Mouse (Mus musculus) erythroblast, adult 5-6 weeks (primary cell): ENCODE results near the gene Dock3. TPM values are rescaled to one million over a fixed set of nuclear protein-coding genes. Genes with fewer than 3 reads are reported as not detected.

Source experiments
- ATAC-seq: replicated peaks from 2 replicates; pipeline ENCODE4 v1.8.0; 2016; ENCODE audit warnings: moderate number of reproducible peaks, mild to moderate bottlenecking, moderate TSS enrichment, inconsistent platforms; ENCODE audit not compliant: poor library complexity, low FRiP score, severe bottlenecking
- total RNA-seq, 2 experiments: library from RNA; stranded (forward) in 1 of 2; stranded (reverse) in 1 of 2; fragments of 150-400 nt in 1 of 2; fragments of 200-764, 138-1000 nt in 1 of 2; gene quantifications; 2 replicates each; pipeline versions ENCODE4 v1.2.3 to v1.2.4; 2015 to 2017; ENCODE audit warnings: low replicate concordance in 2 of 2

Gene Dock3
- total RNA-seq (2015; ENCODE audit: low replicate concordance) (1.5 TPM in 1 of 2 replicates, not detected in the other), total RNA-seq (2017; ENCODE audit: low replicate concordance) (not detected in 2 replicates)

DNA sequence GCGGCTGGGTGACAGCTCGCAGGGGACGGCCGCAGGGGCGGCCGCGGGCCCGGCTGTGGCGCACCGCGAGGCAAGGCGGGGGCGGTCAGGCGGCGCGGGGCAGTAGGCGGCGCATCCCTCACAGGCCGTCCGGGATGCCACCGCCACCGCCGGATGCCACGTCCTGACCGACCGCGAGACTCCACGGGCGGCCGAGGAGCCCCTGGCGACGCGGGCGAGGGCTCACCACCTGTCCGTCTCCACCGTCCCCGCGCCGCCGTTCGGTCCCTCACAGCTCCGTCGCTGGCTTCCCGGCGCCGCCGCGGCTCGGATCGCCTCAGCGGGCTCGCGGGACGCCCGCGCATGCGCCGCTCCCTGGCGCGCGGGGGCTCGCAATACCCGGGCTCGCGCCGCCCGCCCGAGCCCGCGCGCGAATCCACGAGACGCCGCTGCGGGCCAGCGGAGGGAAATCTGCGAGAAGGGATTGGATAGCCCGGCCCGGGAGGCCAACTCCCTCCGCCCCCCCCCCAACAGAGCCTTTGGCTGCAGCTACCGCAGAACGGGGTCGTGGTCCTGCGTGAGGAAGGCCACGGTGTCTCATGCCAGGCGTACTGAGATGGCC, at the start of gene Dock3:
Gene Dock3 (minus strand): TSS at position 371 of the 601 bp plus-strand sequence.
- no peak for ATAC-seq

DNA sequence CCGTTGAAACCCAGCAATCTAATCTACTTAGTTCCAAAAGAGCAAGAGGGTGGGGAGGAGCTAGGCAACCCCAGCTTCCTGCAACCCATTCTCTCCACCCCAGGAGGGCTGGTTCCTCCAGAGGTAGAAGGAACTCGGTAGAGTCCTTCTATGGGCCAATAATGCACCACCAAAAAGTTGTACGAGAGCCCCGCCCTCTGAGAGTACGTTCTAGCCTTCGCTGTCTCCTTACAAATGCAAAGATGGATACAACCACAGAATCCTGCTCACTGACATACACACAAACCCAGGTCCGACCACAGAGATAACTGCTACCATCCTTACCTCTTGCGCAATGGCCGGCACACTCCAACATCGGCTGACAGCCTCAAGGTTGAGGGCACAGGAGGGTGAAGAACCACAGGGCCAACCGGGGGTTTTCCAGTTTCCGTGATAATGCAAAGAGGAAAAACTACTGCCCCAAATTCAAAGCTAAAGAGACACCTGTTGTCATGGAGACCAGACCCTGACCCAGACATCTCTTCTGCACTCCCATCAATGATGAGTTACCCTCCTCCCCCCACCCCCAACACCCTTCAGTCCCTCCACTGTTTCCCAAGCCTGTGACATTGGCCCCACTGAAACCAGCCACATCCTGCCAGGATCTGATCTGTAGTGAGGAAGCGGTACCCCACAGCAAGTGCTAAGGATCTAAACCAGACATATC, 48.8 kb upstream of the Dock3 start:
- no peak for ATAC-seq

GRCm38 (mm10) chr9:107279378-107280321, 47.9 kb upstream of the Dock3 start:
- no peak for ATAC-seq

- no peak for ATAC-seq
Observed at GRCm38 (mm10) chr9:107278527-107279377, 47.0 kb upstream of the Dock3 start.

- ATAC-seq: no peak
Observed at GRCm38 (mm10) chr9:107278126-107278525, 46.4 kb upstream of the Dock3 start.

DNA sequence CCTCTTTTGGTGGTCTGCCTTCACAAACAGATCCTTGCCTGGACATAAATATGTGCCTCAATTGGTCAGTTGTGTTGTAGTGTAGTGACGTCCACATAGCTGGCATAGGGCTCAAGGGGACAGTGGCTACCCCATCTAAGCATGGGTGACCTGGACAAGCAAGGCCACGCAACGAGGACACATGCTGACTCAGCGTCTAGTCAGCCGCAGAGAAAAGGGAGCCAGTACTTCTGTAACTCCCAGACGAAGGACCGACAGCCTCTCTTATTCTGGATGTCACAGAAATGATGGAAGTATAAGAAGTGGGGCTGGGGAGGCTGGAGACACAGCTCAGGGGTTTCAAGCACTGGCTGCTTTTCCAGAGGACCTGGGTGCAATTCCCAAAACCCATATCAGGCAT, 45.9 kb upstream of the Dock3 start:
- no peak for ATAC-seq

DNA sequence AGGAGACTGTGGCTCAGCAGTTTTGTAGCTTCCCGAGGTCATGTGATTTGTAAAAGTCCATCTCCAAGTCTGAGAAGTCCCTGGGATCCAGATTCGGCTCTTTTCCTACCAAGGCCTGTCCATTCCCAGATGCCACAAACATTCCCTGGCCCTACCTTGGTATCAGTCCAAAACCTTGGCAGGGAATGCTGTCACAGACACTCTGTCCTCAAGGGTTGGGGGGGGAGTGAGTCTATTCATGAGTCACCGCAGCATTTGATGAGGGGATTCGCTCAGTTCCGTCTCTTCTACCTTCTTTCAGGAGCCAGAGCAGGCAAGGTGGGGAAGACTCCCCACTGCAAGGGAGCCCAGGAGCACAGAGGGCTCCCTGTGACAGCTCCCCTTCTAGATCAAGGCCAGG, 44.0 kb upstream of the Dock3 start:
- no peak for ATAC-seq

- no peak for ATAC-seq
Observed at GRCm38 (mm10) chr9:107274751-107275150, 43.0 kb upstream of the Dock3 start.

GRCm38 (mm10) chr9:107273184-107273583, 41.5 kb upstream of the Dock3 start:
- no peak for ATAC-seq

DNA sequence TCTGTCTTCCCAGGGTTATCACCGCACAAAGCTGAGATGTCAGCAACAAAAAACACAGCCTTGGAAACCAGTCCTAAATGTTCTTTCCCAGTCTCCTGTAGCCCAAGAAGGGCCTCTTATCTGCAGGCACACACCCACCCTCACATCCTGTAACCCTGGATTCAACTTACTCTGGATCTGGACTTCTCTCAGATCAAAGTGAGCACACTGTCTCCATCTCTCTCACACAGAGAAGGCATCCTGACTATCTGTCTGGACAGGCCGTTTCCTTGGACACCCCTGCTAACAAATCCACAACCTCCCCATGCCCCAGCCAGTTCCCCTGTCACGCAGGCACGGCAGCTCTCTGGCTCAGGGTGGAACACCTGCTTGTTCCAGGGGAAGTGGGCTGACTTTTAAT, 40.6 kb upstream of the Dock3 start:
- ATAC-seq: no peak

GRCm38 (mm10) chr9:107271177-107271938, 39.6 kb upstream of the Dock3 start:
- no peak for ATAC-seq

- ATAC-seq: no peak
Observed at GRCm38 (mm10) chr9:107269772-107270171, 38.1 kb upstream of the Dock3 start.

DNA sequence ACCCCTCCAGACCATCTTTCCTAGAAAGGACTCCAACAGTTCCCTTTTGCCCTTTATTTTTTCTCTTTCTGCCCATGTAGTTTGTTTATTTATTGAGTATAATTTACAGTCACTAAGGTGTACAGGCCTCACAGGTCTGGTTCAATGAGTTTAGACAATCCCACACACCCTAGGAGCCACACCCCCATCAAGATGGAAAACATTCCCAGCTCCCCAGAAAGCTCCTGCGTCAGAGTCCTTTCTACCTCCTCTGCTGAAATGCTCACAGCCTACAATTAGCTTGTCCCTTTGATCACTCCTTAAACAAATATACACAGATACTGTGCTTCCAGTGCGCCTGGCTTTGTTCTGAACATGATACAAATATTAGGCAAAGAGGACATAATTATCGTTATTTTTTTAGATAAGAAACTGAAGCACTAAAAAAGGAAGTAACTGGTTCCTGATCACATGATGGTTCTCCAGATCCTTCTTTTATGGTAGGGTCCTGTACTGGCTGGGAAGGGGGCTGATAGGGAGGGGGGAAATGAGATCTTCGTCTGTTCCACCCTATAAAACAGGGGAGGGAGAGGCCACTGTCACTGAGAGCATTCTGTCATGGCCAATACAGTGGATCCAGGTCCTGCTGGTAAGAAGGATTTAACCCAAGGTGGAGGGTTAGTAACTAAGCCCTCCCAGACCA, 36.2 kb upstream of the Dock3 start:
- ATAC-seq: no peak

DNA sequence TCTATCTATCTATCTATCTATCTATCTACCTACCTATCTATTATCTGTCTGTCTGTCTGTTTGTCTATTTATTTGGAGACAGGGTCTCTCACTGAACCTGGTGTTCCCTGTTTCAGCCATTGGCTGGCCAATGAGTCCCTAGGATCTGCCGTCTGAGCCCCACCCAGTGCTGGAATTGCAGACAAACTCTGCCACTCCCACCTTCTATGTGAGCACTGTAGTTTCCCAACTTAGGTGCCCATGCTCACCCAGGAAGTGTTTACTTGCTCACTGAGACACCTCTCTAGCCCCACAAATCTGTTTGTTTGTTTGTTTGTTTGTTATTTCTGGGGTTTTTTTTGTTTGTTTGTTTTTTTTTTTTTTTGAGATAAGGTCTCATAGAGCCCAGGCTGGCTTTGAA, 35.3 kb upstream of the Dock3 start:
- ATAC-seq: no peak

DNA sequence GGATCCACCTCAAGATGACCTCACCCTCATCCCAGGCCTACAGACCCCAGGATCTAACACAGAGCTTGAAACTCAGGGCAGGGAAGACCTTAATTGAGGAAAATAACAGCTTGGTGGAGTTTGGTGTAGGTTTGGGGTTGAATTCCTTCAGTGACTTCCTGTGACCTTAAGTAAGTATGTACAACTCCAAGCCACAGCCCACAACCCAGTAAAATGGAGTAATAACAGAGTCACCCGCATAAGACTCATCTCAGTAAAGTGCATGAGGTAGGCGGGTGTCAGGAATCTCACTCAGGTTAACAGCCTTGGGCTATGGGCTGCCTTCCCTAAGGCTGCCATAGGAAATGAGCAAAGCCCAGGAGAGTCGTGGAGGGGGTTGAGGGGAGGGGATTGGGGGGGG, 33.0 kb upstream of the Dock3 start:
- ATAC-seq: no peak

DNA sequence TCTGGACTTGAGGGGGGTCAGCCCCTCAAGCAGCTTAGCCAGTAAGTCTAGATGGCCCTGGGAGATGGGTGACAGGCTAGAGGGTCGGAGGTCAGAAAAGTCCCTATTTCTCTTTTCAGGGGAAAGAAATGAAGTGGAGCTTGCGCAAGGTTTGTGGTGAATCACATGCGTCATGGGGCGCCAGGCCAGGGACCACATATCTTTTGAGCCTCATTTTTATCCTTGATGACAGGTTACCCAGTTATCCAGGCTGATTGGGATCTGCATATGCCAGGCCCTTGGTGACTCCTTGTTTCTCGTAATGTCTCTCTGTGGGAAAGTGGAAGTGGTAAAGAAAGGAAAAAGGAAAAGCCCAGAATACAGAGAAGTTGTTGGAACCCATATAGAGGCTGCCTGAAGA, 32.2 kb upstream of the Dock3 start:
- no peak for ATAC-seq

DNA sequence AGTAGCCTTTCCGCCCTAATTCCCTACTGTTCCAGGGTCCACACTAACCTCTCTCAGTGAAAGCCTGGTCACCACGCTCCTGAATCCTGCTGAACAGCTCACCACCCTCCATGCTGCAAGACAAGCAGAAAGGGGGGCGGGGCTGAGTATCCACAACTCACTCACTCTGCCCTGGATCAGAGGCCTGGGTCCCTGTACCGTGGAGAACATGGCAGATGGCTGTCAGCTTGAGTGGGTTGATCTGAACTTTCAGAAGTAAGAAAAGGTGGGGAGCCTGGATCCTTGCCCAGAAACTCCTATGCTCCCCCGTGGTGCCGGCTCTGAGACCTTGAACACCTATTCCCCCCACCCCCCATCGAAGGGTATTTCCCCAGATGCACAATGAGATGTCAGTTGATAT, 30.7 kb upstream of the Dock3 start:
- no peak for ATAC-seq

- ATAC-seq: no peak
Observed at GRCm38 (mm10) chr9:107261792-107262191, 30.1 kb upstream of the Dock3 start.
